Mouse (Mus musculus) mature B cell (primary cell): Measurements from ENCODE around the gene D16Ertd472e.

Source experiments
- in situ Hi-C: fragments of 300-500 bp; cut with MboI; formaldehyde crosslinking; loops from 2 replicates; pipeline ENCODE4 v1.14.3; 2019

D16Ertd472e gene

GRCm38 (mm10) chr16:78576478-78577084 is at the start of gene D16Ertd472e:
D16Ertd472e (minus strand) TSS chr16:78576708.
- in situ Hi-C loops: no loop called here

- in situ Hi-C loops: no loop called here
These were observed 46.2 kb upstream of the D16Ertd472e start for GRCm38 (mm10) chr16:78622755-78623154.

GRCm38 (mm10) chr16:78619386-78619785 is 42.9 kb upstream of the D16Ertd472e start:
- in situ Hi-C loops: no loop called here

GRCm38 (mm10) chr16:78617757-78618532 is 41.4 kb upstream of the D16Ertd472e start:
- in situ Hi-C loops: no loop called here

GRCm38 (mm10) chr16:78606202-78606601 is 29.7 kb upstream of the D16Ertd472e start:
- in situ Hi-C loops: no loop called here

- in situ Hi-C loops: no loop called here
These were observed 22.4 kb upstream of the D16Ertd472e start for GRCm38 (mm10) chr16:78598919-78599318.

GRCm38 (mm10) chr16:78596381-78596780 is 19.9 kb upstream of the D16Ertd472e start:
- in situ Hi-C loops: no loop called here

GRCm38 (mm10) chr16:78595821-78596220 is 19.3 kb upstream of the D16Ertd472e start:
- in situ Hi-C loops: no loop called here

GRCm38 (mm10) chr16:78594154-78594553 is 17.6 kb upstream of the D16Ertd472e start:
- in situ Hi-C loops: no loop called here

- in situ Hi-C loops: no loop called here
These were observed 14.6 kb upstream of the D16Ertd472e start for GRCm38 (mm10) chr16:78591130-78591529.

GRCm38 (mm10) chr16:78588821-78589220 is 12.3 kb upstream of the D16Ertd472e start:
- in situ Hi-C loops: no loop called here

- in situ Hi-C loops: no loop called here
These were observed 10.1 kb upstream of the D16Ertd472e start for GRCm38 (mm10) chr16:78586621-78587020.

GRCm38 (mm10) chr16:78585664-78586397 is 9.3 kb upstream of the D16Ertd472e start:
- in situ Hi-C loops: no loop called here

- in situ Hi-C loops: no loop called here
These were observed 8.7 kb upstream of the D16Ertd472e start for GRCm38 (mm10) chr16:78585163-78585562.

- in situ Hi-C loops: no loop called here
These were observed 7.5 kb upstream of the D16Ertd472e start for GRCm38 (mm10) chr16:78583968-78584367.

- in situ Hi-C loops: no loop called here
These were observed 3.9 kb upstream of the D16Ertd472e start for GRCm38 (mm10) chr16:78580387-78580786.

GRCm38 (mm10) chr16:78579386-78579785 is 2.9 kb upstream of the D16Ertd472e start:
- in situ Hi-C loops: no loop called here

GRCm38 (mm10) chr16:78577085-78577671 is 670 bp upstream of the D16Ertd472e start:
- in situ Hi-C loops: no loop called here

- in situ Hi-C loops: no loop called here
These were observed 543 bp downstream of the D16Ertd472e start for GRCm38 (mm10) chr16:78575852-78576477.

- in situ Hi-C loops: no loop called here
These were observed 1.2 kb downstream of the D16Ertd472e start for GRCm38 (mm10) chr16:78575190-78575851.

- in situ Hi-C loops: no loop called here
These were observed 2.3 kb downstream of the D16Ertd472e start for GRCm38 (mm10) chr16:78574241-78574640.
